Mouse (Mus musculus) right cerebral cortex, adult 18-20 months (tissue): ENCODE measurements at regions not wholly inside any gene's neighbourhood (a gene's known extent, or its start where the extent isn't known, plus 50 kb on each side); places are given as distances from the start of the nearest gene placed in this dataset.
"Not testable (repeated sequence)": the region's sequence is repeated elsewhere in the genome, so short reads cannot be mapped to it uniquely, and the experiment has no call there.

ENCODE experiments used
- DNase-seq: peaks from one replicate; pipeline ENCODE4 v3.0.0; 2022; ENCODE audit warnings: mixed read lengths

- DNase-seq: peak; percentile 43
Measured at GRCm38 (mm10) chr12:114012860-114013259, 469.2 kb downstream of the Adam6a start.

- DNase-seq: not testable (repeated sequence)
Measured at GRCm38 (mm10) chr12:114037011-114037410, 493.3 kb downstream of the Adam6a start.

DNA sequence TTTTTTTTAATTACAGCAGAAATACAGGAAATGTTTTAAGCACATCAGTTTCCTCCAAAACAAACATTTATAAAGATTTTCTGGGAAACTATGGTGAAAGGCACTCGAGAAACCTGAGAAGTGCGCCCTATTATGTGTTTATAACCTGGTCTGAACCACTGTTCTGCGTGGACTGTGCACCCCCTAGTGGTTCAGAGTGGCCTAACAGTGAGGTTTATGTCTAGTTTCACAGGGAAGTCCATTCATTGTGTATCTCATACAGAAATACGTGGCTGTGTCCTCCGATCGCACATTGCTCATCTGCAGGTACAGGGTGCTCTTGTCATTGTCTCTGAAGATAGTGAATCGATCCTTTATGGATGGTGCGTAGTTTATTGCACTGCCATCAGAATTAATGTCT, 504.3 kb downstream of the Adam6a start:
- not testable (repeated sequence) for DNase-seq

DNA sequence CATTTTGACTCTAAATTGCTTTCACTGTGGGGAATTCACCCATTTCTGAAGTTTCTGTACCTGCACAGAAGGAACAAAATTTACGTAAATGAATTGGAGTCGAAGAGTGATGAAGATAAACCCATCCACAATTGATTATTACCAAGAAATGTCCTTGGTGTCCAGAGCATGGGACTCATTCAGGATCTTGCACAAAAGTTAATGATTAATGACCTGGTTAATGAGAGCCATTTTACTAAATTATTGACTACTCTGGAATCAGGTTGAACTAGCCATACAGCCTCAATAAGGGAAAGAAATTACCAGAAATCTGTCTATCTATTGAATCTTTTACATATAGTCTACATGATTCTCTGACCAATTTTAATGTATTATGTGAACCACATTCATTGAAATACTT, 509.6 kb downstream of the Adam6a start:
- DNase-seq: no peak

GRCm38 (mm10) chr12:114059615-114060014, 515.9 kb downstream of the Adam6a start:
- DNase-seq: no peak

GRCm38 (mm10) chr12:114067166-114067565, 523.5 kb downstream of the Adam6a start:
- peak; percentile 3 for DNase-seq

DNA sequence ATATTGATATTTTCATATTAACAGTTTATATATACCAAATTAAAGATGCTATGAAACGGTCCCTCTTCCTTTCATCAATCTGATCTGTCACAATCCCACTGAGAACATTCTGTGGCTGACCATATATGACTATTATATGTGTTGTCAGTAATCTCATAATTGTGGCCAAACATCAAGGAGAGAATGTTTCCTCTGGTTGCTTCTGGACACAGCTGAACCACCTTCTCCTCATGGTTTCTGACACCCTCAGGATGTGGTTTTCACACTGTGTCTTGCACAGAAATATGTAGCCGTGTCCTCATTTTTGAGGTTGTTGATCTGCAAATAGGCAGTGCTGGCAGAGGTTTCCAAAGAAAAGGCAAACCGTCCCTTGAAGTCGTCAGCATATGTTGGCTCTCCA, 565.0 kb downstream of the Adam6a start:
- peak; percentile 0 for DNase-seq

- DNase-seq: no peak
Measured at GRCm38 (mm10) chr12:114134897-114135296, 591.2 kb downstream of the Adam6a start.

DNA sequence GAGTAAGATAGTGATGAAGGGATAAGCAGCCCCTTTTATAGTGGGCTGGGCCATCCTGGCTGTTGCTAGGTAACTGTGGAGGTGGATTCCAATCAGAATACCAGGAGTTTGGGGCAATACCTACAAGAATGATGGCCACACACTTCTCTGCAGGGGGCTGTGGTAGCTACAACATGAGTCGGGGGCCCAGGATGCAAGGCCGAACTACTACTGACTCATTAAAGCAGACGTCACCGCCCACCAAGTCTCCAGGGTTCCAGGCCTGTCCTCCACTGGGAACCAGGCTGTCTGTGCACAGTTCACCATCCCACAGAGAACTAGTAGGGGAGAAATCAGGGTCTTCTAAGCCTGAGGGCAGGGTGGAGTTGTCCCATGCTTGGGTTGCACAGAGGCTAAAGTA, 605.1 kb downstream of the Adam6a start:
- no peak for DNase-seq

- no peak for DNase-seq
Measured at GRCm38 (mm10) chr12:114172305-114172704, 628.6 kb downstream of the Adam6a start.

DNA sequence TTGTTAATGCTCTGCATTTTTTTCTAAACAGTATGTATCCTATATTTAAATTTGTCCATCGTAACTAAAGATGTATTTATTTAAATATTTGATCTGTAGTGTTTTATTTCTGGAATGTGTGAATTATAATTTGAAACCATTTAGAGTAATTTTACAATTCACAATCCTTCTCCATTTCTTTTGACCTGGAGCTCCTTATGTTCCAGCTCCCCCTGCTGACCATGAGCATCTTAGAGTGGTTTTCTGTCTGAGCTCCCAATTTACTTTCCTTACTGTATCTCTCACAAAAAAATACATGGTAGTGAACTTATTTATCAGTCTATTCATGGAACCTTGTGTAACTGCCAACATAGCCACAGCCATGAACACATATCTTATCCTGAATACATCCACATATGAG, 655.8 kb downstream of the Adam6a start:
- no peak for DNase-seq

DNA sequence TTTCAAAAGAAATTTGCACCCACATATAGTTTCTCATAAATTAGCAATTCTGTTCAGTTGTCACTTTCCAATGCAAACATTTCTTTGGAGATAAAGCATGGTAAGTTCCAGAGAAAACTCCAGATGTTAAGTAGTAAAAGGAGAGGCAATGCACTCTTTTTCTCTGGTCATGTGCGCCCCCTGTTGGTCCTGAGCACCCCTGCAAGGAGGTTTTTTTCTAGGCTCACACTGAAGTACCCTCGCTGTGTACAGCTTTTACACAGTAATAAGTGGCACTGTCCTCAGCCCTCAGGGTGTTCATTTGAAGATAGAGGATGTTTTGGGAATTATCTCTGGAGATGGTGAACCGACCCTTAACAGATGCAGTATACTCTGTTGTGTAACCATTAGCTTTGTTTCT, 678.8 kb downstream of the Adam6a start:
- no peak for DNase-seq
